Mouse (Mus musculus): ENCODE data around the gene Ctsk.

DNA sequence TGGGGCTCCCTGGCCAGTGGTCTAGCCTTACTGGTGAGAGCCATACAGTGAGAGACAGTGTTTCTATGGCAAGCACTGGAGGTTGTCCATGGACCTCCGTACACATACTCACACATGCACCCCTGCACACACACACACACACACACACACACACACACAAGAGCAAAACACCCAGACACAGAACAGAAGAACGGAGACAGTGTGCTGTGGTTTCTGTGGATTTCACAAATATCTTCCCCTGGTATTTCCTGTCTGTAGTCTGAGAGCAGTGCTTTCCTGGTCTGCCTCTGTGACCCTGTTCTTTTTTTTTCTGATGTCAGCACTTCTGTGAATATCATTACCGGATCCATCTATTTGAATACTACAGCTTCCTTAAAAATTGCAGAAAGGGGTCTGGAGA lies 24.6 kb downstream of the Ctsk start:
- no peak for TF ChIP-seq POLR2A (IDR thresholded peaks at IDR 0.05; ENCODE audit: control insufficient read depth, low read depth, low read length)
- TF ChIP-seq CTCF (IDR thresholded peaks at IDR 0.05; ENCODE audit: control insufficient read depth, insufficient read depth, insufficient replicate concordance, low read depth, low read length), result no peak
